Mouse (Mus musculus) hindbrain, embryonic 14.5 days (tissue): Measurements from ENCODE around the gene Plet1. TPM values are rescaled to one million over a fixed set of nuclear protein-coding genes. Genes with fewer than 3 reads are reported as not detected.
A peak's percentile ranks its signal among the peaks of the same experiment; 100 is the strongest.

ENCODE experiments used
- ATAC-seq: fragments of 200-750 bp; cut with Nextera tagmentation; 2 replicates; pipeline ENCODE4 v1.8.0; 2017; ENCODE audit warnings: moderate number of reproducible peaks, mild to moderate bottlenecking, moderate TSS enrichment, moderate library complexity; ENCODE audit not compliant: low FRiP score
- DNase-seq: peaks from one replicate; pipeline ENCODE4 v3.0.0-alpha.2; 2015; ENCODE audit warnings: low spot score
- H3K27ac ChIP-seq: fragments of 300-500 bp; sonication (generic); 2 replicates; pipeline ENCODE4 v1.5.1; 2014; ENCODE audit warnings: mild to moderate bottlenecking, moderate library complexity
- H3K27me3 ChIP-seq: fragments of 300-500 bp; sonication (generic); 2 replicates; pipeline ENCODE4 v1.6.1; 2014; ENCODE audit warnings: mild to moderate bottlenecking, low read length, mixed read lengths; ENCODE audit not compliant: control insufficient read depth, insufficient read depth
- H3K36me3 ChIP-seq: fragments of 300-500 bp; sonication (generic); replicated peaks from 2 replicates; pipeline ENCODE4 v1.6.1; 2014; ENCODE audit not compliant: control insufficient read depth, insufficient read depth
- H3K4me1 ChIP-seq: fragments of 300-500 bp; sonication (generic); replicated peaks from 2 replicates; pipeline ENCODE4 v1.6.1; 2014; ENCODE audit warnings: antibody characterized with exemption, low read length, mixed read lengths; ENCODE audit not compliant: control insufficient read depth, insufficient read depth
- H3K4me2 ChIP-seq: fragments of 300-500 bp; sonication (generic); replicated peaks from 2 replicates; pipeline ENCODE4 v1.6.1; 2014; ENCODE audit warnings: mild to moderate bottlenecking, moderate library complexity
- H3K4me3 ChIP-seq: fragments of 300-500 bp; sonication (generic); replicated peaks from 2 replicates; pipeline ENCODE4 v1.5.1; 2014; ENCODE audit warnings: mild to moderate bottlenecking, low read length
- H3K9ac ChIP-seq: fragments of 300-500 bp; sonication (generic); 2 replicates; pipeline ENCODE4 v1.6.1; 2014
- H3K9me3 ChIP-seq: fragments of 300-500 bp; sonication (generic); 2 replicates; pipeline ENCODE4 v1.6.1; 2016; ENCODE audit warnings: low read length; ENCODE audit not compliant: control insufficient read depth
- WGBS: fragments of 180-500 bp; shearing (Covaris S2); extraction: QIAGEN DNeasy Blood & Tissue Kit; methylation state at CpG from one replicate; pipeline ENCODE4 v1.1.7; 2014; 5-methylcytosine and 5-hydroxymethylcytosine counted together
- polyA plus RNA-seq: library from polyadenylated mRNA; unstranded; fragments of >200 nt; fragmentation: Nextera tagmentation; extraction: Ambion mirVana; gene quantifications from 2 replicates; pipeline ENCODE4 v1.2.1, GENCODE M21; 2014

Gene Plet1
- polyA plus RNA-seq, 1 experiment from 2014 or later, result 0.24 TPM

- no peaks in the 10 kb centered on the region for H3K36me3 ChIP-seq
- no peak for DNase-seq
- H3K4me2 ChIP-seq, result peak within 1 kb of the TSS; percentile 41
- H3K27me3 ChIP-seq, result no peaks in the 10 kb centered on the region
- peak within 1 kb of the TSS; percentile 11 for H3K4me3 ChIP-seq
- no peaks in the 10 kb centered on the region; the same call in 1 of the 2 replicates for H3K4me1 ChIP-seq
- 15% methylated on average over 1 of the region's 2 CpGs for WGBS
- H3K9me3 ChIP-seq, result no peaks in the 10 kb centered on the region
- H3K9ac ChIP-seq, result peak within 1 kb of the TSS; percentile 20
- peak; percentile 21; the same call in 1 of the 2 replicates for ATAC-seq
- H3K27ac ChIP-seq, result peak within 1 kb of the TSS; percentile 75
Observed at GRCm38 (mm10) chr9:50555094-50555446, 60.7 kb downstream of the Plet1 start, which contains the start of gene Bco2. Gene Bco2, minus strand, starts transcription at chr9:50555181.

Other genes with a start within 250 kb of the Plet1 start
- 136 and 215 TPM in 2 replicates for gene Rpl10-ps3, start 149.6 kb upstream of the Plet1 start, polyA plus RNA-seq
- gene Pts, start 34.2 kb downstream of the Plet1 start, polyA plus RNA-seq, result 96.7 and 120 TPM in 2 replicates
- gene Il18, start 60.3 kb downstream of the Plet1 start, polyA plus RNA-seq, result 18.6 and 19.2 TPM in 2 replicates
- 0.25 and 0.35 TPM in 2 replicates for gene Bco2, start 60.7 kb downstream of the Plet1 start, polyA plus RNA-seq
- gene Tex12, start 66.8 kb downstream of the Plet1 start, polyA plus RNA-seq, result 0.48 TPM in 1 of 2 replicates, not detected in the other
- 279 and 295 TPM in 2 replicates for gene Sdhd, start 109.3 kb downstream of the Plet1 start, polyA plus RNA-seq
- 399 and 451 TPM in 2 replicates for gene Timm8b, start 109.4 kb downstream of the Plet1 start, polyA plus RNA-seq
- gene Pih1d2, start 122.8 kb downstream of the Plet1 start, polyA plus RNA-seq, result 5.6 and 7.3 TPM in 2 replicates
- 18.4 and 23.0 TPM in 2 replicates for gene Nkapd1, start 122.9 kb downstream of the Plet1 start, polyA plus RNA-seq
- gene Dlat, start 165.3 kb downstream of the Plet1 start, polyA plus RNA-seq, result 65.1 and 72.0 TPM in 2 replicates
- gene Dixdc1, start 245.0 kb downstream of the Plet1 start, polyA plus RNA-seq, result 35.3 and 37.2 TPM in 2 replicates